Mouse (Mus musculus) cerebellum, adult 2 months (tissue): ENCODE measurements around the gene 4930544G11Rik.

Experiments
- CTCF ChIP-seq: fragments of 200-500 bp; IDR thresholded peaks from 2 replicates; pipeline ENCODE4 v1.5.1; 2011; ENCODE audit warnings: low read depth, mild to moderate bottlenecking, control low read depth, low read length, moderate library complexity, borderline replicate concordance; ENCODE audit not compliant: insufficient read depth
- POLR2A ChIP-seq: fragments of 200-500 bp; IDR thresholded peaks from 2 replicates; pipeline ENCODE4 v1.6.1; 2011; ENCODE audit warnings: low read length, control low read depth, borderline replicate concordance; ENCODE audit not compliant: insufficient read depth

GRCm38 (mm10) chr6:65935566-65936281 lies 16.7 kb upstream of the 4930544G11Rik start:
- TF ChIP-seq CTCF (no peak), POLR2A (no peak)
